Mouse (Mus musculus) CH12.LX (cell line): ENCODE measurements around the gene Ccdc148. TPM values are rescaled to one million over a fixed set of nuclear protein-coding genes. Genes with fewer than 3 reads are reported as not detected.

Experiments
- DNase-seq: peaks from one replicate; pipeline ENCODE4 v3.0.0-alpha.2; 2013; ENCODE audit errors: extremely low read depth
- H3K27ac ChIP-seq: 2 replicates; pipeline ENCODE4 v1.5.1; 2012; ENCODE audit warnings: low read depth, mild to moderate bottlenecking, control low read depth, moderate library complexity; ENCODE audit not compliant: insufficient read depth
- H3K27me3 ChIP-seq: replicated peaks from 2 replicates; pipeline ENCODE3; 2012; ENCODE audit warnings: inconsistent platforms
- H3K36me3 ChIP-seq, 2 experiments: replicated peaks in 1 of 2; 2 replicates each; pipeline versions ENCODE3 to v1.6.1; 2012; ENCODE audit warnings: inconsistent platforms in 1 of 2, low read length in 1 of 2, mild to moderate bottlenecking in 1 of 2, mixed read lengths in 1 of 2, moderate library complexity in 1 of 2; ENCODE audit not compliant: control insufficient read depth in 1 of 2, insufficient read depth in 1 of 2
- H3K4me1 ChIP-seq, 2 experiments: 2 replicates each; pipeline ENCODE4 v1.6.1; 2012; ENCODE audit warnings: inconsistent platforms in 1 of 2, moderate library complexity in 1 of 2; ENCODE audit not compliant: insufficient read depth in 2 of 2, control insufficient read depth in 1 of 2
- H3K4me2 ChIP-seq: 2 replicates; pipeline ENCODE4 v1.6.1; 2012; ENCODE audit warnings: low read depth, mild to moderate bottlenecking, control low read depth; ENCODE audit not compliant: poor library complexity, insufficient read depth, severe bottlenecking
- H3K4me3 ChIP-seq, 3 experiments: fragments of 150-350 bp in 1 of 3; sonication (generic) in 1 of 3; replicated peaks in 1 of 3; 2 replicates each; pipeline versions ENCODE3 to v1.5.1; 2011 to 2012; ENCODE audit warnings: low read depth in 2 of 3, low read length in 2 of 3, mild to moderate bottlenecking in 2 of 3, moderate library complexity in 2 of 3, control low read depth in 1 of 3, improper control_type of control experiment in 1 of 3, inconsistent platforms in 1 of 3, mixed read lengths in 1 of 3; ENCODE audit not compliant: poor library complexity in 1 of 3
- H3K79me2 ChIP-seq: replicated peaks from 2 replicates; pipeline ENCODE4 v1.6.1; 2012; ENCODE audit warnings: mild to moderate bottlenecking, moderate library complexity; ENCODE audit not compliant: control insufficient read depth, poor library complexity, insufficient read depth, severe bottlenecking; ENCODE audit errors: extremely low read depth
- H3K9ac ChIP-seq: 2 replicates; pipeline ENCODE4 v1.6.1; 2012; ENCODE audit warnings: low read depth, mild to moderate bottlenecking, control low read depth, moderate library complexity; ENCODE audit not compliant: insufficient read depth
- H3K9me3 ChIP-seq: replicated peaks from 2 replicates; pipeline ENCODE3; 2012; ENCODE audit warnings: low read length, inconsistent platforms, mixed read lengths
- BHLHE40 ChIP-seq: IDR thresholded peaks from 2 replicates; pipeline ENCODE4 v1.6.1; 2011; ENCODE audit warnings: mild to moderate bottlenecking, low read depth, low read length, improper control_type of control experiment
- CHD1 ChIP-seq: IDR thresholded peaks from 2 replicates; pipeline ENCODE4 v1.6.1; 2012; ENCODE audit warnings: low read depth, low read length, improper control_type of control experiment, inconsistent platforms
- CHD2 ChIP-seq: IDR thresholded peaks from 2 replicates; pipeline ENCODE4 v1.6.1; 2011; ENCODE audit warnings: low read length, improper control_type of control experiment
- E2F4 ChIP-seq: IDR thresholded peaks from 2 replicates; pipeline ENCODE4 v1.6.1; 2011; ENCODE audit warnings: low read depth, low read length, improper control_type of control experiment; ENCODE audit not compliant: insufficient replicate concordance
- ELF1 ChIP-seq: IDR thresholded peaks from 2 replicates; pipeline ENCODE4 v1.6.1; 2014; ENCODE audit warnings: low read depth, mild to moderate bottlenecking, inconsistent platforms, low read length, improper control_type of control experiment
- EP300 ChIP-seq: IDR thresholded peaks from 2 replicates; pipeline ENCODE4 v1.6.1; 2011; ENCODE audit warnings: low read length, improper control_type of control experiment
- ETS1 ChIP-seq: conservative IDR thresholded peaks from 2 replicates; pipeline ENCODE4 v1.6.1; 2012; ENCODE audit warnings: low read depth, mild to moderate bottlenecking, inconsistent platforms, low read length, improper control_type of control experiment, moderate library complexity
- GABPA ChIP-seq: IDR thresholded peaks from 2 replicates; pipeline ENCODE4 v1.6.1; 2012; ENCODE audit warnings: low read depth, low read length, improper control_type of control experiment, inconsistent platforms; ENCODE audit not compliant: insufficient replicate concordance
- IRF4 ChIP-seq: IDR thresholded peaks from 2 replicates; pipeline ENCODE4 v1.6.1; 2014; ENCODE audit warnings: low read depth, mild to moderate bottlenecking, inconsistent platforms, low read length, improper control_type of control experiment
- JUN ChIP-seq: IDR thresholded peaks from 2 replicates; pipeline ENCODE4 v1.6.1; 2011; ENCODE audit warnings: low read depth, mild to moderate bottlenecking, low read length, improper control_type of control experiment, moderate library complexity; ENCODE audit not compliant: insufficient read depth
- JUND ChIP-seq: conservative IDR thresholded peaks from 2 replicates; pipeline ENCODE4 v1.6.1; 2011; ENCODE audit warnings: low read depth, low read length, improper control_type of control experiment
- MAFK ChIP-seq: IDR thresholded peaks from 2 replicates; pipeline ENCODE4 v1.6.1; 2011; ENCODE audit warnings: low read length, improper control_type of control experiment; ENCODE audit not compliant: insufficient replicate concordance
- MAZ ChIP-seq: IDR thresholded peaks from 2 replicates; pipeline ENCODE4 v1.6.1; 2012; ENCODE audit warnings: low read depth, mild to moderate bottlenecking, inconsistent platforms, low read length, improper control_type of control experiment, moderate library complexity
- MEF2A ChIP-seq: IDR thresholded peaks from 2 replicates; pipeline ENCODE4 v1.6.1; 2014; ENCODE audit warnings: low read depth, mild to moderate bottlenecking, inconsistent platforms, low read length, improper control_type of control experiment, borderline replicate concordance
- NELFE ChIP-seq: IDR thresholded peaks from 2 replicates; pipeline ENCODE4 v1.6.1; 2011; ENCODE audit warnings: low read depth, low read length, improper control_type of control experiment
- POLR2A ChIP-seq: IDR thresholded peaks from 2 replicates; pipeline ENCODE4 v1.6.1; 2011; ENCODE audit warnings: low read depth, mild to moderate bottlenecking, improper control_type of control experiment, low read length
- POLR2AphosphoS2 ChIP-seq: IDR thresholded peaks from 2 replicates; pipeline ENCODE4 v1.6.1; 2011; ENCODE audit warnings: low read depth, low read length, improper control_type of control experiment
- RCOR1 ChIP-seq: conservative IDR thresholded peaks from 2 replicates; pipeline ENCODE4 v1.6.1; 2012; ENCODE audit warnings: low read depth, mild to moderate bottlenecking, inconsistent platforms, low read length, improper control_type of control experiment
- SIN3A ChIP-seq: IDR thresholded peaks from 2 replicates; pipeline ENCODE4 v1.6.1; 2012; ENCODE audit warnings: low read length, improper control_type of control experiment, inconsistent platforms
- SMC3 ChIP-seq: IDR thresholded peaks from 2 replicates; pipeline ENCODE4 v1.6.1; 2011; ENCODE audit warnings: low read depth, low read length, improper control_type of control experiment
- TBP ChIP-seq: conservative IDR thresholded peaks from 2 replicates; pipeline ENCODE4 v1.6.1; 2011; ENCODE audit warnings: low read depth, low read length, improper control_type of control experiment
- TCF12 ChIP-seq: IDR thresholded peaks from 2 replicates; pipeline ENCODE4 v1.6.1; 2014; ENCODE audit warnings: low read depth, mild to moderate bottlenecking, inconsistent platforms, low read length, improper control_type of control experiment
- UBTF ChIP-seq: IDR thresholded peaks from 2 replicates; pipeline ENCODE4 v1.6.1; 2012; ENCODE audit warnings: low read depth, mild to moderate bottlenecking, inconsistent platforms, low read length, improper control_type of control experiment, moderate library complexity
- USF1 ChIP-seq: IDR thresholded peaks from 2 replicates; pipeline ENCODE4 v1.6.1; 2014; ENCODE audit warnings: low read depth, mild to moderate bottlenecking, inconsistent platforms, low read length, improper control_type of control experiment
- USF2 ChIP-seq: conservative IDR thresholded peaks from 2 replicates; pipeline ENCODE4 v1.6.1; 2011; ENCODE audit warnings: low read depth, low read length, improper control_type of control experiment
- ZKSCAN1 ChIP-seq: IDR thresholded peaks from 2 replicates; pipeline ENCODE4 v1.6.1; 2012; ENCODE audit warnings: low read depth, inconsistent platforms, low read length, improper control_type of control experiment, borderline replicate concordance
- ZMIZ1 ChIP-seq: IDR thresholded peaks from 2 replicates; pipeline ENCODE4 v1.6.1; 2012; ENCODE audit warnings: low read depth, mild to moderate bottlenecking, inconsistent platforms, low read length, improper control_type of control experiment
- dilution Hi-C: fragments of 300-500 bp; cut with MboI; formaldehyde crosslinking; loops from 2 replicates; pipeline ENCODE4 v1.14.3; 2020; ENCODE audit warnings: low sequenced_read_pairs; ENCODE audit not compliant: extremely low pct_unique_long_range_greater_than_20kb, extremely low pct_ligation_motif_present
- in situ Hi-C: fragments of 300-500 bp; cut with MboI; formaldehyde crosslinking; loops from 3 replicates; pipeline ENCODE4 v1.14.3; 2019; ENCODE audit warnings: low sequenced_read_pairs, low pct_ligation_motif_present, low pct_unique_long_range_greater_than_20kb, mixed read lengths
- polyA plus RNA-seq: library from polyadenylated mRNA; unstranded; fragments of >175 nt; gene quantifications from 2 replicates; pipeline ENCODE4 v1.2.1, GENCODE M21; 2012; ENCODE audit warnings: low read depth; ENCODE audit not compliant: insufficient read length
- total RNA-seq, 2 experiments: library from RNA; depleted of rRNA; stranded (reverse); fragments of 300-350 nt in 1 of 2; fragments of >200 nt in 1 of 2; gene quantifications; 2 replicates each; pipeline ENCODE4 v1.2.3; 2012 to 2014

The Ccdc148 gene
- total and polyA plus RNA-seq, 3 experiments: not detected

DNA sequence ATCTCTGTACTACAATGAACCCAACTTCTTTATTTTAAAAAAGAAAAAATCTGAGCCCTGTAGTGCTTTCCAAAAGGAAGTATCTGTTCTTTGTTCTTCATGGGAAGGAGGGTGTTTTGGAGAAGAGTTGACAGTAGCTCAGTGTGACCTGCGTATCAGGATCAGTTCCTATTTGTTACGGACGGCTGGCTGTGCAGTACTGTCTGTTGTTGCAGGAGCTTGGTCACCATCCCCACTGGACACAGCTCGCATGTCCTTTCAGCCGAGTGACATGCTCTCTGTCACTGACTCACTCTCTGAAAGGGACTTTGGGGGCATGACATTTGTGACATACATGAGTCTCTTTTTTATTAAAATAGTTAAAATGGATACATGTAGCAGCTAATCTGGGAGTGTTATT lies 47.2 kb upstream of the Ccdc148 start:
- H3K27me3 ChIP-seq: no peaks in the 10 kb centered on the region
- in situ Hi-C loops: no loop called here
- no peak overlapping the region for H3K9ac ChIP-seq
- peaks cover 70% of the 10 kb centered on the region for H3K9me3 ChIP-seq
- no peaks in the 10 kb centered on the region for H3K36me3 ChIP-seq
- TF ChIP-seq ELF1 (no peak), JUN (no peak), TCF12 (no peak), ETS1 (no peak), NELFE (no peak), USF1 (no peak), CHD1 (no peak), POLR2A (no peak), ZMIZ1 (no peak), USF2 (no peak), GABPA (no peak), MAFK (no peak), CHD2 (no peak), TBP (no peak), POLR2AphosphoS2 (no peak)
- no peaks in the 10 kb centered on the region for H3K4me1 ChIP-seq
- no peak overlapping the region for H3K4me2 ChIP-seq
- no peak for DNase-seq
- H3K79me2 ChIP-seq: no peaks in the 10 kb centered on the region
- H3K4me3 ChIP-seq: no peak overlapping the region
- dilution Hi-C loops: no loop called here
- no peak overlapping the region for H3K27ac ChIP-seq

DNA sequence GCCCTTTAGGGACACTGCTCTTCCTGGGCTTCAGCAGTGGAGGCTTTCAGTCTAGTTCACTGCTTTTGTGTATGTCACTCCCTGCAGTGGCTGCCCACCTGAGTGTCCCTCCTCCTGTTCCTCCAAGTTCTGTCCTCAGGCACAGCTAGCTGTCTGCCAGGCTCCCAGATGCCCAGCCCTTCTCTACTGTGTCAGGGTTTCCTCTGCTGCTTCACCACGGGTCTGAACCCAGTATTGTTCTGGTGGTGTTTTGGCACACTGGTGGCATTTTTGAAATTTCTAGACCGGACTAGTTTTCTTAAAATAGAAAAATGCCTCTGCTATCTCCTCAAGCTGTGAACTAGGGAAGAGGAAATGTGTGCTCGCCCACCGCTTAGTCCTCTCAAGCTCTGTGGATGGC lies 46.8 kb upstream of the Ccdc148 start:
- Histone ChIP-seq H3K36me3 (no peaks in the 10 kb centered on the region), H3K79me2 (no peaks in the 10 kb centered on the region), H3K9me3 (peaks cover 67% of the 10 kb centered on the region), H3K4me1 (no peaks in the 10 kb centered on the region), H3K9ac (no peak overlapping the region), H3K27ac (no peak overlapping the region), H3K27me3 (no peaks in the 10 kb centered on the region), H3K4me2 (no peak overlapping the region), H3K4me3 (no peak overlapping the region)
- TF ChIP-seq BHLHE40 (no peak), ZKSCAN1 (no peak), JUND (no peak), UBTF (no peak), SIN3A (no peak), USF1 (no peak), E2F4 (no peak), ZMIZ1 (no peak), SMC3 (no peak), MEF2A (no peak), NELFE (no peak), IRF4 (no peak), EP300 (no peak), MAZ (no peak), RCOR1 (no peak), ETS1 (no peak), CHD2 (no peak)
- in situ Hi-C loops: no loop called here
- DNase-seq: no peak
- dilution Hi-C loops: no loop called here
